Mouse (Mus musculus) liver, adult 2 months (tissue): ENCODE results near the gene Fancd2os.

ENCODE experiments used
- CTCF ChIP-seq: fragments of 200-500 bp; IDR thresholded peaks from 2 replicates; pipeline ENCODE4 v1.5.1; 2011; ENCODE audit warnings: low read depth, low read length, control low read depth
- POLR2A ChIP-seq: fragments of 200-500 bp; IDR thresholded peaks from 2 replicates; pipeline ENCODE4 v1.6.1; 2011; ENCODE audit warnings: low read length, control low read depth; ENCODE audit not compliant: insufficient read depth; ENCODE audit errors: extremely low read depth

DNA sequence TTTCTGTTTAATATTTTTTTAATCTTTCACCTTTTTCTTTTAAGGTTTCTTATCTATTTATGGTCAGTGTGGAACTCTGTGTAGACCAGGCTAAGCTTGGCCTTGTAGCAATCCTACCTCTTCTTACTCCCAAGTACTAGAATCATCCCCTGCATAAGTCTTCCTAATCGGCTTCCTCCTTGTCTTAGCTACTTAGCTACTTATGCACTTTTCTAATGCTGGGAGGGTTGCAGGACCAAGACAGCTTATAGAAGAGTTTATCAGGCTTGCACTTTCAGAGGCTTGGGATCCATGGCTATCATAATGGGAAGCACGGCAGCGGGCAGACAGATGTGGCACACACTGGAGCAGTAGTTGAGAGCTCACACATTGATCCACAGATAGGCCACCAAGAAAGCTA lies 21.2 kb downstream of the Fancd2os start:
- TF ChIP-seq CTCF = no peak
- TF ChIP-seq POLR2A = no peak
